Mouse (Mus musculus) kidney, embryonic 14.5 days (tissue): ENCODE measurements at regions not wholly inside any gene's neighbourhood (a gene's known extent, or its start where the extent isn't known, plus 50 kb on each side); places are given as distances from the start of the nearest gene placed in this dataset.

ENCODE experiments used
- ATAC-seq: fragments of 200-750 bp; cut with Nextera tagmentation; 2 replicates; pipeline ENCODE4 v1.8.0; 2017; ENCODE audit warnings: moderate number of reproducible peaks, mild to moderate bottlenecking, moderate TSS enrichment, moderate library complexity; ENCODE audit not compliant: low FRiP score, low TSS enrichment
- H3K27ac ChIP-seq: fragments of 300-500 bp; sonication (generic); 2 replicates; pipeline ENCODE4 v1.5.1; 2014; ENCODE audit warnings: low read depth, mild to moderate bottlenecking, low read length, moderate library complexity, mixed read lengths
- H3K27me3 ChIP-seq: fragments of 300-500 bp; sonication (generic); 2 replicates; pipeline ENCODE4 v1.6.1; 2014; ENCODE audit warnings: mild to moderate bottlenecking, low read length; ENCODE audit not compliant: control insufficient read depth, insufficient read depth
- H3K36me3 ChIP-seq: fragments of 300-500 bp; sonication (generic); 2 replicates; pipeline ENCODE4 v1.6.1; 2014; ENCODE audit warnings: low read length, mixed read lengths; ENCODE audit not compliant: control insufficient read depth, insufficient read depth
- H3K4me1 ChIP-seq: fragments of 300-500 bp; sonication (generic); 2 replicates; pipeline ENCODE4 v1.6.1; 2014; ENCODE audit warnings: low read length, mixed read lengths; ENCODE audit not compliant: control insufficient read depth, insufficient read depth
- H3K4me2 ChIP-seq: fragments of 300-500 bp; sonication (generic); replicated peaks from 2 replicates; pipeline ENCODE4 v1.6.1; 2014; ENCODE audit warnings: low read depth, mild to moderate bottlenecking, low read length
- H3K4me3 ChIP-seq: fragments of 300-500 bp; sonication (generic); 2 replicates; pipeline ENCODE4 v1.5.1; 2014; ENCODE audit warnings: mild to moderate bottlenecking, low read length
- H3K9ac ChIP-seq: fragments of 300-500 bp; sonication (generic); 2 replicates; pipeline ENCODE4 v1.6.1; 2014; ENCODE audit warnings: low read depth, mild to moderate bottlenecking, low read length, moderate library complexity
- H3K9me3 ChIP-seq: fragments of 300-500 bp; sonication (generic); 2 replicates; pipeline ENCODE4 v1.6.1; 2016; ENCODE audit warnings: low read length; ENCODE audit not compliant: control insufficient read depth
- WGBS: fragments of 180-500 bp; shearing (Covaris S2); extraction: QIAGEN DNeasy Blood & Tissue Kit; methylation state at CpG from one replicate; pipeline ENCODE4 v1.1.7; 2014; 5-methylcytosine and 5-hydroxymethylcytosine counted together

- Histone ChIP-seq H3K36me3 (no peaks in the 10 kb centered on the region), H3K4me1 (peaks cover 40% of the 10 kb centered on the region), H3K27me3 (no peaks in the 10 kb centered on the region), H3K4me2 (no peak overlapping the region), H3K9me3 (no peaks in the 10 kb centered on the region), H3K4me3 (no peak overlapping the region), H3K9ac (no peak overlapping the region), H3K27ac (no peak overlapping the region)
- no peak for ATAC-seq
- 87% methylated on average over 5 of the region's 5 CpGs for WGBS
These were observed 54.7 kb downstream of the Hes1 start for GRCm38 (mm10) chr16:30118876-30119275.

GRCm38 (mm10) chr16:30120330-30121265 lies 56.4 kb downstream of the Hes1 start:
- WGBS, result 9% methylated on average over 30 of the region's 30 CpGs
- Histone ChIP-seq H3K27me3 (no peaks in the 10 kb centered on the region), H3K4me1 (peaks cover 29% of the 10 kb centered on the region), H3K27ac (no peak overlapping the region), H3K9me3 (no peaks in the 10 kb centered on the region), H3K4me3 (no peak overlapping the region), H3K36me3 (no peaks in the 10 kb centered on the region), H3K9ac (peak overlapping the region; percentile 28; the same call in 1 of the 2 replicates), H3K4me2 (peak overlapping the region; percentile 31)
- no peak for ATAC-seq

GRCm38 (mm10) chr16:30121596-30121995 lies 57.4 kb downstream of the Hes1 start:
- no peak overlapping the region for H3K4me3 ChIP-seq
- H3K9me3 ChIP-seq, result no peaks in the 10 kb centered on the region
- peaks cover 24% of the 10 kb centered on the region for H3K4me1 ChIP-seq
- H3K9ac ChIP-seq, result no peak overlapping the region
- 81% methylated on average over 6 of the region's 6 CpGs for WGBS
- H3K4me2 ChIP-seq, result no peak overlapping the region
- no peaks in the 10 kb centered on the region for H3K27me3 ChIP-seq
- no peak for ATAC-seq
- no peaks in the 10 kb centered on the region for H3K36me3 ChIP-seq
- H3K27ac ChIP-seq, result no peak overlapping the region

GRCm38 (mm10) chr16:30122211-30123070 lies 58.3 kb downstream of the Hes1 start:
- peaks cover 19% of the 10 kb centered on the region for H3K4me1 ChIP-seq
- H3K9ac ChIP-seq, result no peak overlapping the region
- H3K36me3 ChIP-seq, result no peaks in the 10 kb centered on the region
- H3K4me2 ChIP-seq, result no peak overlapping the region
- H3K27ac ChIP-seq, result no peak overlapping the region
- WGBS, result 25% methylated on average over 29 of the region's 29 CpGs
- H3K27me3 ChIP-seq, result no peaks in the 10 kb centered on the region
- no peak overlapping the region for H3K4me3 ChIP-seq
- 0 out of 2 replicates have a peak, but pooled peaks cover 2% of the 10 kb centered on the region for H3K9me3 ChIP-seq
- ATAC-seq, result no peak

GRCm38 (mm10) chr16:30127015-30127414 lies 62.8 kb downstream of the Hes1 start:
- Histone ChIP-seq H3K4me3 (no peak overlapping the region), H3K4me2 (no peak overlapping the region), H3K4me1 (peaks cover 17% of the 10 kb centered on the region), H3K36me3 (no peaks in the 10 kb centered on the region), H3K27ac (no peak overlapping the region), H3K9ac (no peak overlapping the region), H3K9me3 (peaks cover 5% of the 10 kb centered on the region; the same call in 1 of the 2 replicates), H3K27me3 (no peaks in the 10 kb centered on the region; the same call in 1 of the 2 replicates)
- ATAC-seq, result no peak
- 93% methylated on average over 10 of the region's 10 CpGs for WGBS

- no peak overlapping the region for H3K4me3 ChIP-seq
- no peak overlapping the region for H3K4me2 ChIP-seq
- 90% methylated on average over 8 of the region's 8 CpGs for WGBS
- H3K4me1 ChIP-seq, result 0 out of 2 replicates have a peak, but pooled peaks cover 8% of the 10 kb centered on the region
- H3K27me3 ChIP-seq, result no peaks in the 10 kb centered on the region; the same call in 1 of the 2 replicates
- no peak overlapping the region for H3K9ac ChIP-seq
- H3K27ac ChIP-seq, result no peak overlapping the region
- H3K9me3 ChIP-seq, result peaks cover 5% of the 10 kb centered on the region; the same call in 1 of the 2 replicates
- no peak for ATAC-seq
- H3K36me3 ChIP-seq, result no peaks in the 10 kb centered on the region
These were observed 64.6 kb downstream of the Hes1 start for GRCm38 (mm10) chr16:30128787-30129186.

GRCm38 (mm10) chr16:30129218-30130112 lies 65.3 kb downstream of the Hes1 start:
- Histone ChIP-seq H3K9me3 (peaks cover 5% of the 10 kb centered on the region; the same call in 1 of the 2 replicates), H3K4me2 (no peak overlapping the region), H3K27me3 (no peaks in the 10 kb centered on the region; the same call in 1 of the 2 replicates), H3K4me3 (no peak overlapping the region), H3K27ac (no peak overlapping the region), H3K4me1 (0 out of 2 replicates have a peak, but pooled peaks cover 8% of the 10 kb centered on the region), H3K9ac (no peak overlapping the region), H3K36me3 (no peaks in the 10 kb centered on the region)
- 43% methylated on average over 17 of the region's 17 CpGs for whole genome bisulfite sequencing
- ATAC-seq, result no peak

GRCm38 (mm10) chr16:30130113-30130471 lies 65.9 kb downstream of the Hes1 start:
- Histone ChIP-seq H3K9ac (no peak overlapping the region), H3K27ac (no peak overlapping the region), H3K4me2 (no peak overlapping the region), H3K9me3 (peaks cover 5% of the 10 kb centered on the region; the same call in 1 of the 2 replicates), H3K36me3 (no peaks in the 10 kb centered on the region), H3K27me3 (no peaks in the 10 kb centered on the region; the same call in 1 of the 2 replicates), H3K4me1 (0 out of 2 replicates have a peak, but pooled peaks cover 8% of the 10 kb centered on the region), H3K4me3 (no peak overlapping the region)
- no peak for ATAC-seq
- WGBS, result 51% methylated on average over 4 of the region's 4 CpGs
